Mouse (Mus musculus) lung, embryonic 15.5 days (tissue): ENCODE results near the gene Asxl1. TPM values are rescaled to one million over a fixed set of nuclear protein-coding genes. Genes with fewer than 3 reads are reported as not detected.
A peak's percentile ranks its signal among the peaks of the same experiment; 100 is the strongest.

ENCODE experiments used
- ATAC-seq: fragments of 200-750 bp; cut with Nextera tagmentation; 2 replicates; pipeline ENCODE4 v1.8.0; 2017; ENCODE audit warnings: moderate number of reproducible peaks, borderline replicate concordance; ENCODE audit not compliant: low FRiP score, low TSS enrichment; ENCODE audit errors: extremely low read depth
- H3K27ac ChIP-seq: fragments of 300-500 bp; sonication (generic); 2 replicates; pipeline ENCODE4 v1.5.1; 2015; ENCODE audit warnings: moderate library complexity, mild to moderate bottlenecking, inconsistent platforms
- H3K27me3 ChIP-seq: fragments of 300-500 bp; sonication (generic); 2 replicates; pipeline ENCODE4 v1.6.1; 2015; ENCODE audit warnings: inconsistent platforms
- H3K36me3 ChIP-seq: fragments of 300-500 bp; sonication (generic); 2 replicates; pipeline ENCODE4 v1.6.1; 2015; ENCODE audit warnings: inconsistent platforms
- H3K4me1 ChIP-seq: fragments of 300-500 bp; sonication (generic); 2 replicates; pipeline ENCODE4 v1.6.1; 2015; ENCODE audit warnings: inconsistent platforms
- H3K4me2 ChIP-seq: fragments of 300-500 bp; sonication (generic); 2 replicates; pipeline ENCODE4 v1.6.1; 2015; ENCODE audit warnings: inconsistent platforms, mild to moderate bottlenecking, moderate library complexity
- H3K4me3 ChIP-seq: fragments of 300-500 bp; sonication (generic); 2 replicates; pipeline ENCODE4 v1.5.1; 2015; ENCODE audit warnings: mild to moderate bottlenecking, inconsistent platforms
- H3K9ac ChIP-seq: fragments of 300-500 bp; sonication (generic); 2 replicates; pipeline ENCODE4 v1.6.1; 2015; ENCODE audit warnings: inconsistent platforms
- H3K9me3 ChIP-seq: fragments of 300-500 bp; sonication (generic); 2 replicates; pipeline ENCODE4 v1.6.1; 2016; ENCODE audit warnings: inconsistent platforms
- WGBS: fragments of 180-500 bp; shearing (Covaris S2); methylation state at CpG from one replicate; pipeline ENCODE4 v1.1.7; 2015; 5-methylcytosine and 5-hydroxymethylcytosine counted together
- polyA plus RNA-seq: library from polyadenylated mRNA; unstranded; fragments of >200 nt; fragmentation: Nextera tagmentation; extraction: Ambion mirVana; gene quantifications from 2 replicates; pipeline ENCODE4 v1.2.1, GENCODE M21; 2015

Gene Asxl1
- polyA plus RNA-seq, 1 experiment from 2014 or later: 16.3 TPM

DNA sequence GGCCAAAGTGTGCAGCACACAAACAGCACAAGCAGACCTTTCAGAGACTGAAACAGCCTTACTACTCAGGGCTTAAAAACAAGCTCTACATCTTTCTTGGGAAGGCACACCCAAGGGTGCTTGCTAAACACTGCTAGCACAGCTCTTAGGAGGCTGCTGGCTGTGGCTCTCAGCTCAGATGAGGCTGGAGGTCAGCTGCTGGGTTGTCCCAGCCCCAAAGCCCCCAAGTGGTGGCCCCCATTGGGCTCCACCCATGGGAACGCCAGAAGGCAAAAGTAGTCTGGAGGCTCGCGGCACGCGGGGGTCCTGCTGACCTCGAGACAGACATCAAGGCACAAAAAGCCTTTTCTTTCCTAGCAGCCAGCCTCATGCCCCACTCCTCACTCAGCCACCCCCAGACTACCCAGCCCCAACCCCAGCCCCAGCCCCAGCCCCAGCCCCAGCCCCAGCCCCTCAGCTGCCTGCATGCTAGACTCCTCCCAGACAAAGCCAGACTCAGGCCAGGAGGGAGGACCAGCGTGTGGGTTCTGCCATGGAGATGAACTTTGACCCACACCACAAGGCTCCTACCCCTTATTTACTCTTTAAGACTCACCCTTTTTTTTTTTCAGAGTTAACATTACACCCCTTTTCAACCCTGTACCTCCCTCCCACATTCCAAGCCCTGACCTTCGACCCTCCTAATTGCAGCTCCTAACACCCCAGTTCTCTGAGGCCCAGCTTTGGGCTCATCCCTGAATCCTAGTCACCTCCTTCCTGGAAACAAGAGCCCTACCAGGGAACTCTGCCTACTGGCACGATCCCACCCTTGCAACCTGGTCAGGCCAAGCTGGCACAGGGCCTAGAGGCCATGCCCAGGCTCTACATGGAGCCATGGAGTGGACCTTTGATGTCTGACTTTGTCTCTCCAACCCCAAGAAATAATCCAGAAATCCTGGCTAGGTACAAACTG is 89.5 kb downstream of the Asxl1 start:
- no peak overlapping the region for H3K4me3 ChIP-seq
- no peaks in the 10 kb centered on the region for H3K27me3 ChIP-seq
- no peak overlapping the region for H3K4me2 ChIP-seq
- peaks cover 88% of the 10 kb centered on the region for H3K4me1 ChIP-seq
- 30% methylated on average over 9 of the region's 9 CpGs for WGBS
- H3K27ac ChIP-seq: peak overlapping the region; percentile 97
- no peak for ATAC-seq
- no peak overlapping the region for H3K9ac ChIP-seq
- H3K9me3 ChIP-seq: no peaks in the 10 kb centered on the region
- H3K36me3 ChIP-seq: peaks cover 8% of the 10 kb centered on the region; the same call in 1 of the 2 replicates

DNA sequence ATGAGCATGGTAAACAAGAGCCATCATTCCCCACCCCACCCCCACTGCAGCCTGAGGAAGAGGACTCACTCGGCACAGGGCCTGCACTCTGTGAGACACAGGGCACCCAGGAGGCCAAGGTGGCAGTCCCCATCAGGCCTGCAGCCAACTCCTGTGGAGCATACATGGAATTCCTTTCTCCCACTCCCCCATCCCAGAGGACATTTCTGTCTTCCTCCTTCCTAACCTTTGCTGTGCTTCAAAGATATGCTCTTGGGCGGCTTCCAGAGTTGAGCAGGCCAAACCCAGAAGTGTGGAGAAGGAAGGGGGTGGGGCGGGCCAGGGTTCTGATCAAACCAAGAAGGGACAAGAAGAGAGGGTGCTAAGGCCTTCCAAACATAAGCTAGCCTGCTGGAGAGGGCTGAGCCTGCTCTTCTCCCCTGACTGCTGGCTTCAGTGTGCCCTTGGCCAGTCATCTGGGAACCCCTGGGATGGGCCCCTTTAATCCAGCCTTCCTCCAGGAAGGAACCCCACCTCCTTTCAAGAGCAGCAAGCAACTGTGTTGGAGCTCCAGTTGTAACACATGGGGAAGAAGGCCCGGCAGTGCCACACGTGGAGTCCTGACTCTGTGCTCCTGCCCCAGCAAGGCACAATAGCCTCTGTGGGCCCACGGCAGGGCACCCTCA is 91.1 kb downstream of the Asxl1 start:
- peaks cover 93% of the 10 kb centered on the region for H3K4me1 ChIP-seq
- WGBS: 8% methylated on average over 6 of the region's 6 CpGs
- peak overlapping the region; percentile 45 for H3K4me2 ChIP-seq
- no peak overlapping the region for H3K4me3 ChIP-seq
- H3K27me3 ChIP-seq: no peaks in the 10 kb centered on the region
- no peak overlapping the region for H3K9ac ChIP-seq
- no peaks in the 10 kb centered on the region for H3K36me3 ChIP-seq
- ATAC-seq: peak; percentile 69
- H3K27ac ChIP-seq: peak overlapping the region; percentile 97
- no peaks in the 10 kb centered on the region for H3K9me3 ChIP-seq

- H3K27ac ChIP-seq: peak overlapping the region; percentile 97
- no peak overlapping the region for H3K4me3 ChIP-seq
- ATAC-seq: peak; percentile 37; the same call in 1 of the 2 replicates
- peaks cover 93% of the 10 kb centered on the region for H3K4me1 ChIP-seq
- no peaks in the 10 kb centered on the region for H3K27me3 ChIP-seq
- H3K36me3 ChIP-seq: no peaks in the 10 kb centered on the region
- no peak overlapping the region for H3K9ac ChIP-seq
- H3K9me3 ChIP-seq: no peaks in the 10 kb centered on the region
- WGBS: 8% methylated on average over 2 of the region's 2 CpGs
- H3K4me2 ChIP-seq: peak overlapping the region; percentile 45
Measured at GRCm38 (mm10) chr2:153437306-153437659, 91.7 kb downstream of the Asxl1 start.

- 0 out of 2 replicates have a peak overlapping the region, but pooled peaks have one; percentile 98 for H3K4me2 ChIP-seq
- H3K9ac ChIP-seq: no peak overlapping the region
- H3K9me3 ChIP-seq: no peaks in the 10 kb centered on the region
- WGBS: 43% methylated on average over 2 of the region's 2 CpGs
- no peak overlapping the region for H3K4me3 ChIP-seq
- no peaks in the 10 kb centered on the region for H3K36me3 ChIP-seq
- peak overlapping the region; percentile 65 for H3K27ac ChIP-seq
- H3K4me1 ChIP-seq: peaks cover 70% of the 10 kb centered on the region
- ATAC-seq: no peak
- H3K27me3 ChIP-seq: no peaks in the 10 kb centered on the region
Measured at GRCm38 (mm10) chr2:153440755-153441154, 95.1 kb downstream of the Asxl1 start.

GRCm38 (mm10) chr2:153441228-153441627 is 95.6 kb downstream of the Asxl1 start:
- Histone ChIP-seq H3K27me3 (no peaks in the 10 kb centered on the region), H3K27ac (peak overlapping the region; percentile 65), H3K9me3 (no peaks in the 10 kb centered on the region), H3K9ac (no peak overlapping the region), H3K4me2 (peak overlapping the region; percentile 98; the same call in 1 of the 2 replicates), H3K36me3 (no peaks in the 10 kb centered on the region), H3K4me3 (no peak overlapping the region), H3K4me1 (peaks cover 69% of the 10 kb centered on the region)
- WGBS: 28% methylated on average over 3 of the region's 3 CpGs
- ATAC-seq: no peak

DNA sequence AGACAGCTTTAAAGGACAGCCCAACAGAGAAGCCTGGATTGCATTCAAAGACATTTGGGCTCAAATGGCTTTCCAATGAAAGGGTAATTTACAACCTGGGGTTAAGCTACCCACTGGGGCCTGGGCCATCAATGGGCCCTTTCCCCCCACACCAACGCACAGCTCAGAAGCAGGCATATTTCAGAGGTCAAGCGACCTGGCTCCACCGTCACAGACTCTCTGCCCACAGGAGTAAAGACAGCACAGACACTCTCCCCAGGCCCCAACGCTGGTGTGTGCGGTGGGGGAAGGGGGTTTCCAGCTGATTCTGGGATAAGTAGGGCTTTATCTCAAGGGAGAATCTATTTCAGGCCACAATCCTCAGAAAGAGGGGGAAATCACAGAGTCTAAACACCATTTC is 97.1 kb downstream of the Asxl1 start:
- H3K27ac ChIP-seq: peak overlapping the region; percentile 97
- ATAC-seq: no peak

DNA sequence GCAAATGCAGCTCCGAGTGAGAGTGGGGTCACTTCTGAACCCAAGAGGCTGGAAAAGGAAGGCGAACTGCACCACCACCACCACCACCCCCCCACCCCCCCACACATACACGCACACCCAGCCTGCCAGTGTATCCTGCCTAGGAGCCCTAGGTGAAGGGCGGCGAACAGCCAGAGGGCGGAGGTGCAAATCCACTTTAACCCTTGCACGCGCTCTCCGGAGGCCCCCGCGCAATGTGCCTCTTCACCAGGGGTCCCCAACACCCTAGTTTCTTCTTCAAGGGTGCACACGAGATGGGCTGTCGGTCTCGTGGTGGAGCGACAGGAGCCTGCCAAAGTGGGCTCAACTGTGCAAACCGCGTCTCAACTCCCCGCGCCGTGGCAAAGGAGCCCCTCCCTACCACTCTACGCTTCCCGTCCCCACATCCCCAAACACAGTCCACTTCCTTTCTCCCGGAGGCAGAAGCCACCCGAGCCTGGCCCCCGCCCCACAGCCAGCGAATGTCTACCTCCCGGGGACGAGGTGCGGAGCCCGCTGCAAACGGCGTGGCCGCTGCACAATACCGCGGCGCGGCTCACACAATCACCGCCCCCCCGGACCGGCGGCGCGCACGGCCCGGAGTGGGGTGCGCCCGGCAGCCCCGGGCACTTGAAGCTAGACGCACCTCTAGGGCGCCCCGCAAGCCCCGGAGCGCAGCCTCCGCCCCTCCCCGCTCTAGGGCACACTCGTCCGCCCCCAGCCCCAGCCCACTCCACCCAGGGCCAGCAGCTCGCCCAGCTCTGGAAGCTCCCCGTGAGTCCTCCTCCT is 98.0 kb downstream of the Asxl1 start:
- Histone ChIP-seq H3K4me3 (peak overlapping the region; percentile 97), H3K4me1 (peaks cover 50% of the 10 kb centered on the region), H3K27ac (peak overlapping the region; percentile 97), H3K9me3 (no peaks in the 10 kb centered on the region), H3K9ac (peak overlapping the region; percentile 90), H3K4me2 (peak overlapping the region; percentile 98), H3K36me3 (no peaks in the 10 kb centered on the region), H3K27me3 (no peaks in the 10 kb centered on the region)
- under 1% methylated on average over 59 of the region's 59 CpGs for WGBS
- ATAC-seq: peak; percentile 36

More for the DNA sequence above, 97.1 kb downstream of the Asxl1 start:
- Histone ChIP-seq H3K36me3 (no peaks in the 10 kb centered on the region), H3K4me2 (peak overlapping the region; percentile 98), H3K9me3 (no peaks in the 10 kb centered on the region), H3K9ac (peak overlapping the region; percentile 90), H3K27me3 (no peaks in the 10 kb centered on the region), H3K4me3 (peak overlapping the region; percentile 97), H3K4me1 (peaks cover 59% of the 10 kb centered on the region)
- 14% methylated on average over 5 of the region's 5 CpGs for WGBS

DNA sequence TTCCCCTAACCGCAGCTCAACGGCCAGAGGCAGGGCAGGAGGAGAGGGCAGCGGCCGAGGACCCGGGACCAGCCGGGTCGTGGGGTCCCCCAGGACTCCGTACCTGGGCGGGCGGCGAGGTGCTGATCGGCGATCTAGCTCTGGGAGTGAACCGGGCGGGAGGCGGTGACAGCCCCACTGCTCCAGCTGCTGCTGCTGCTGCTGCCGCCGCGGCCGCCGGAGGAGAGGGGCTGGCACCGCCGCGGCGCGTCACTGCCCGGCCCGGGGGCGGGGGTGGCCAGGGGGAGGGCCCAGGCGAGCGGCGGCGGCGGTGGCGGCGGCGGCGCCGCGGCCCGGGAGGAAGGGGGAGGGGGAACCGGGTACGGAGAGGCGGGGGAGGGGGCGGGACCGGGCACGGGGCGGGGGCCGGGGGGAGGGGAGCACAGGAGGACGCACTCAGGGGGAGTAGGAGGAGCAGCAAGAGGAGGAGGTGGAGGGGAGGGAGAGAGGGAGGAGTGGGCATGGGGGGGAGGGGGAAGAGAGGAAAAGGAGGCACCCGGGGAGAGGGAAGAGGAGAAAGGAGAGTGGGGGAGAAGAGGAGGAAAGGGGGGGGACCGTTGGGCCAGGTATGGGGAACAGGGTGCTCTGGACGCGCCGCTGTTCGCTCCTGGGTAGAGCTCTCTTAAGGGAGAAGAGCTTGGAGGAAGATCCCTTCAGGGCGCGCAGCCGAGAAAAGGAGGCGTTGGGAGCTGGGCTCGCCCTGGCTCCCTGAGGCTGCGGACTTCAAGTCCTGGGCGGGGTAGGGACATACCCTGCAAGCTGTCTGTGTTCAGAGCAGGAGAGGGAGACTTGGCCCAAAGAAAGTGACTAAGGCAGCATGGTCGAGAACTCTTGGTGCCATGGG is 98.9 kb downstream of the Asxl1 start:
- Histone ChIP-seq H3K9ac (peak overlapping the region; percentile 90), H3K9me3 (no peaks in the 10 kb centered on the region), H3K4me2 (peak overlapping the region; percentile 98), H3K4me1 (peaks cover 43% of the 10 kb centered on the region), H3K36me3 (no peaks in the 10 kb centered on the region), H3K27me3 (no peaks in the 10 kb centered on the region), H3K4me3 (peak overlapping the region; percentile 97), H3K27ac (peak overlapping the region; percentile 97)
- peak; percentile 68 for ATAC-seq
- WGBS: under 1% methylated on average over 42 of the region's 64 CpGs

- Histone ChIP-seq H3K4me1 (peaks cover 38% of the 10 kb centered on the region), H3K4me3 (peak overlapping the region; percentile 97), H3K9me3 (no peaks in the 10 kb centered on the region), H3K27me3 (no peaks in the 10 kb centered on the region), H3K4me2 (peak overlapping the region; percentile 98), H3K9ac (peak overlapping the region; percentile 73), H3K27ac (peak overlapping the region; percentile 97), H3K36me3 (no peaks in the 10 kb centered on the region)
- WGBS: under 1% methylated on average over 59 of the region's 59 CpGs
- peak; percentile 47 for ATAC-seq
Measured at GRCm38 (mm10) chr2:153445137-153446016, 99.7 kb downstream of the Asxl1 start.

GRCm38 (mm10) chr2:153446017-153446408 is 100.4 kb downstream of the Asxl1 start:
- WGBS: 1% methylated on average over 8 of the region's 8 CpGs
- ATAC-seq: no peak
- peak overlapping the region; percentile 98 for H3K4me2 ChIP-seq
- H3K4me1 ChIP-seq: peaks cover 32% of the 10 kb centered on the region
- H3K9ac ChIP-seq: peak overlapping the region; percentile 73
- peak overlapping the region; percentile 97 for H3K27ac ChIP-seq
- H3K9me3 ChIP-seq: no peaks in the 10 kb centered on the region
- H3K4me3 ChIP-seq: peak overlapping the region; percentile 97
- no peaks in the 10 kb centered on the region for H3K36me3 ChIP-seq
- H3K27me3 ChIP-seq: no peaks in the 10 kb centered on the region
